Mouse (Mus musculus) limb, embryonic 12.5 days (tissue): ENCODE results near the gene Gtf3a. TPM values are rescaled to one million over a fixed set of nuclear protein-coding genes. Genes with fewer than 3 reads are reported as not detected.
"Not testable (repeated sequence)": the region's sequence is repeated elsewhere in the genome, so short reads cannot be mapped to it uniquely, and the experiment has no call there.

Experiments
- ATAC-seq: fragments of 200-750 bp; cut with Nextera tagmentation; 2 replicates; pipeline ENCODE4 v1.8.0; 2017; ENCODE audit warnings: low read depth, moderate TSS enrichment; ENCODE audit not compliant: insufficient number of reproducible peaks, insufficient read depth, low FRiP score, low TSS enrichment
- H3K27ac ChIP-seq: fragments of 300-500 bp; sonication (generic); 2 replicates; pipeline ENCODE4 v1.5.1; 2016; ENCODE audit warnings: mild to moderate bottlenecking, moderate library complexity
- H3K27me3 ChIP-seq: fragments of 300-500 bp; sonication (generic); 2 replicates; pipeline ENCODE4 v1.6.1; 2016; ENCODE audit warnings: mild to moderate bottlenecking, moderate library complexity
- H3K36me3 ChIP-seq: fragments of 300-500 bp; sonication (generic); 2 replicates; pipeline ENCODE4 v1.6.1; 2016; ENCODE audit warnings: mild to moderate bottlenecking, moderate library complexity
- H3K4me1 ChIP-seq: fragments of 300-500 bp; sonication (generic); replicated peaks from 2 replicates; pipeline ENCODE4 v1.6.1; 2016
- H3K4me2 ChIP-seq: fragments of 300-500 bp; sonication (generic); 2 replicates; pipeline ENCODE4 v1.6.1; 2016; ENCODE audit warnings: mild to moderate bottlenecking, moderate library complexity
- H3K4me3 ChIP-seq: fragments of 300-500 bp; sonication (generic); replicated peaks from 2 replicates; pipeline ENCODE4 v1.5.1; 2016; ENCODE audit warnings: mild to moderate bottlenecking
- H3K9ac ChIP-seq: fragments of 300-500 bp; sonication (generic); replicated peaks from 2 replicates; pipeline ENCODE4 v1.6.1; 2016; ENCODE audit warnings: mild to moderate bottlenecking, moderate library complexity
- H3K9me3 ChIP-seq: fragments of 300-500 bp; sonication (generic); 2 replicates; pipeline ENCODE4 v1.6.1; 2016; ENCODE audit warnings: mild to moderate bottlenecking, moderate library complexity
- WGBS: fragments of 180-500 bp; shearing (Covaris S2); methylation state at CpG from one replicate; pipeline ENCODE4 v1.1.7; 2016; 5-methylcytosine and 5-hydroxymethylcytosine counted together
- polyA plus RNA-seq: library from polyadenylated mRNA; unstranded; fragments of >200 nt; fragmentation: Nextera tagmentation; extraction: Ambion mirVana; gene quantifications from 2 replicates; pipeline ENCODE4 v1.2.1, GENCODE M21; 2016

Gtf3a gene
- polyA plus RNA-seq, 1 experiment from 2014 or later: 111 TPM

GRCm38 (mm10) chr5:146916806-146917205 lies 31.7 kb upstream of the Gtf3a start:
- Histone ChIP-seq H3K4me1 (peaks cover 27% of the 10 kb centered on the region), H3K4me2 (no peak overlapping the region), H3K36me3 (no peaks in the 10 kb centered on the region), H3K9me3 (no peaks in the 10 kb centered on the region), H3K9ac (no peak overlapping the region), H3K27me3 (peaks cover 22% of the 10 kb centered on the region), H3K4me3 (no peak overlapping the region), H3K27ac (no peak overlapping the region)
- WGBS: 25% methylated on average over 6 of the region's 6 CpGs
- ATAC-seq: no peak

- not testable (repeated sequence) for H3K4me3 ChIP-seq, H3K9me3 ChIP-seq, ATAC-seq, H3K4me2 ChIP-seq, H3K9ac ChIP-seq, H3K27ac ChIP-seq, H3K36me3 ChIP-seq
- H3K4me1 ChIP-seq: peaks cover 24% of the 10 kb centered on the region
- WGBS: 87% methylated on average over 6 of the region's 6 CpGs
- H3K27me3 ChIP-seq: peaks cover 18% of the 10 kb centered on the region
Measured at GRCm38 (mm10) chr5:146917357-146917756, 31.1 kb upstream of the Gtf3a start.

GRCm38 (mm10) chr5:146919874-146920273 lies 28.6 kb upstream of the Gtf3a start:
- Histone ChIP-seq H3K4me3 (peak overlapping the region; percentile 37), H3K9ac (peak overlapping the region; percentile 48; the same call in 1 of the 2 replicates), H3K4me1 (peaks cover 19% of the 10 kb centered on the region), H3K9me3 (no peaks in the 10 kb centered on the region), H3K36me3 (no peaks in the 10 kb centered on the region), H3K27me3 (peaks cover 13% of the 10 kb centered on the region), H3K4me2 (peak overlapping the region; percentile 69), H3K27ac (0 out of 2 replicates have a peak overlapping the region, but pooled peaks have one; percentile 50)
- WGBS: 2% methylated on average over 6 of the region's 6 CpGs
- ATAC-seq: peak; percentile 59

- Histone ChIP-seq H3K36me3 (no peaks in the 10 kb centered on the region), H3K9me3 (peaks cover 5% of the 10 kb centered on the region; the same call in 1 of the 2 replicates), H3K4me3 (peak overlapping the region; percentile 37), H3K9ac (peak overlapping the region; percentile 48), H3K4me1 (peaks cover 19% of the 10 kb centered on the region), H3K27ac (0 out of 2 replicates have a peak overlapping the region, but pooled peaks have one; percentile 50), H3K27me3 (peaks cover 13% of the 10 kb centered on the region), H3K4me2 (peak overlapping the region; percentile 69)
- WGBS: 2% methylated on average over 22 of the region's 27 CpGs
- ATAC-seq: peak; percentile 83
Measured at GRCm38 (mm10) chr5:146920314-146921161, 27.9 kb upstream of the Gtf3a start.

- H3K4me3 ChIP-seq: no peak overlapping the region
- H3K9ac ChIP-seq: no peak overlapping the region
- no peaks in the 10 kb centered on the region for H3K36me3 ChIP-seq
- no peak for ATAC-seq
- peaks cover 19% of the 10 kb centered on the region for H3K4me1 ChIP-seq
- WGBS: 36% methylated on average over 8 of the region's 8 CpGs
- 0 out of 2 replicates have a peak overlapping the region, but pooled peaks have one; percentile 69 for H3K4me2 ChIP-seq
- no peak overlapping the region for H3K27ac ChIP-seq
- H3K9me3 ChIP-seq: peaks cover 7% of the 10 kb centered on the region; the same call in 1 of the 2 replicates
- H3K27me3 ChIP-seq: peaks cover 13% of the 10 kb centered on the region
Measured at GRCm38 (mm10) chr5:146921224-146921623, 27.2 kb upstream of the Gtf3a start.

GRCm38 (mm10) chr5:146923547-146923946 lies 24.9 kb upstream of the Gtf3a start:
- Histone ChIP-seq H3K4me1 (peaks cover 19% of the 10 kb centered on the region), H3K9me3 (peaks cover 7% of the 10 kb centered on the region; the same call in 1 of the 2 replicates), H3K4me3 (no peak overlapping the region), H3K27ac (no peak overlapping the region), H3K4me2 (no peak overlapping the region), H3K27me3 (peaks cover 13% of the 10 kb centered on the region), H3K36me3 (no peaks in the 10 kb centered on the region), H3K9ac (no peak overlapping the region)
- 67% methylated on average over 5 of the region's 5 CpGs for WGBS
- no peak for ATAC-seq

GRCm38 (mm10) chr5:146926673-146927072 lies 21.8 kb upstream of the Gtf3a start:
- Histone ChIP-seq H3K4me1 (no peaks in the 10 kb centered on the region), H3K27ac (no peak overlapping the region), H3K9ac (no peak overlapping the region), H3K4me2 (no peak overlapping the region), H3K9me3 (peaks cover 7% of the 10 kb centered on the region; the same call in 1 of the 2 replicates), H3K27me3 (peaks cover 5% of the 10 kb centered on the region; the same call in 1 of the 2 replicates), H3K4me3 (no peak overlapping the region), H3K36me3 (no peaks in the 10 kb centered on the region)
- no peak for ATAC-seq
- 84% methylated on average over 5 of the region's 5 CpGs for WGBS

GRCm38 (mm10) chr5:146931422-146931821 lies 17.0 kb upstream of the Gtf3a start:
- H3K4me2 ChIP-seq: no peak overlapping the region
- H3K36me3 ChIP-seq: no peaks in the 10 kb centered on the region
- H3K4me1 ChIP-seq: no peaks in the 10 kb centered on the region
- no peak overlapping the region for H3K9ac ChIP-seq
- H3K4me3 ChIP-seq: no peak overlapping the region
- no peak overlapping the region for H3K27ac ChIP-seq
- ATAC-seq: no peak
- H3K27me3 ChIP-seq: peaks cover 5% of the 10 kb centered on the region
- H3K9me3 ChIP-seq: no peaks in the 10 kb centered on the region
- 95% methylated on average over 7 of the region's 7 CpGs for WGBS

- H3K27ac ChIP-seq: no peak overlapping the region
Measured at GRCm38 (mm10) chr5:146931904-146932553, 16.4 kb upstream of the Gtf3a start.

GRCm38 (mm10) chr5:146933466-146933865 lies 15.0 kb upstream of the Gtf3a start:
- no peak for ATAC-seq
- 87% methylated on average over 12 of the region's 12 CpGs for WGBS
- Histone ChIP-seq H3K27me3 (peaks cover 5% of the 10 kb centered on the region), H3K9ac (no peak overlapping the region), H3K9me3 (no peaks in the 10 kb centered on the region), H3K4me2 (no peak overlapping the region), H3K36me3 (no peaks in the 10 kb centered on the region), H3K4me3 (no peak overlapping the region), H3K4me1 (no peaks in the 10 kb centered on the region), H3K27ac (no peak overlapping the region)

More at GRCm38 (mm10) chr5:146931904-146932553, 16.4 kb upstream of the Gtf3a start:
- no peak for ATAC-seq
- Histone ChIP-seq H3K36me3 (no peaks in the 10 kb centered on the region), H3K4me3 (no peak overlapping the region), H3K27me3 (peaks cover 5% of the 10 kb centered on the region), H3K9me3 (no peaks in the 10 kb centered on the region), H3K9ac (no peak overlapping the region), H3K4me2 (no peak overlapping the region), H3K4me1 (no peaks in the 10 kb centered on the region)
- 78% methylated on average over 16 of the region's 16 CpGs for WGBS
